Mouse (Mus musculus): Measurements from ENCODE around the gene Rassf10. TPM values are rescaled to one million over a fixed set of nuclear protein-coding genes. Genes with fewer than 3 reads are reported as not detected.
A peak's percentile ranks its signal among the peaks of the same experiment; 100 is the strongest.

Rassf10 gene
- total and polyA plus RNA-seq, 2 experiments from 2014 or later = 0.23 to 2.8 TPM

DNA sequence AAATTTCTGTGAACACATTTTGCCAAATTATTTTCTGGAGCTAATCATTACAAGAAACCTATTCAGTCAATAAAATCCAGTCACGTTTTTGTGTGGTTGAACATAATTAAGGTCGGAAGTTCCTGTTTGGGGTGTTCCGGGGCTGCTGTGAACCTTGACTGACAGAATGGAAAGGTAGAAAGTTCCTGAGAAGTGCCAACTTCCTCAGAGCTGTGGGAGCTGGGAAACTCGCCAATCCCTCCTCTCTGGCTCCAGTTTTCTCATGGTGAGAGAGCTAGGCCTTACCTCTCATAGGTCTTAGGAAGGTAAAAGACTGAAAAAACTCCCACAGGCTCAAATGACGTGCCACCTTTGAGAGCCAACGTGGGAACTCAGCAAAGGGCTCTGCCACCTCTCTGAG lies 7.1 kb upstream of the Rassf10 start:
- Histone ChIP-seq H3K4me1 (ENCODE audit: control insufficient read depth, insufficient read depth) (no peaks in the 10 kb centered on the region), H3K9ac (replicated peaks; ENCODE audit: low read depth, low read length) (no peak overlapping the region), H3K4me2 (ENCODE audit: low read depth, low read length) (no peak overlapping the region), H3K4me3 (ENCODE audit: low read depth, low read length) (no peak overlapping the region), H3K27ac (ENCODE audit: low read depth) (no peak overlapping the region), H3K27me3 (ENCODE audit: control insufficient read depth, insufficient read depth, low read length) (no peaks in the 10 kb centered on the region), H3K36me3 (replicated peaks; ENCODE audit: control insufficient read depth, insufficient read depth, low read length) (no peaks in the 10 kb centered on the region), H3K9me3 (replicated peaks; ENCODE audit: control insufficient read depth, low read length) (no peaks in the 10 kb centered on the region)
- TF ChIP-seq EP300 (IDR thresholded peaks at IDR 0.05; ENCODE audit: low read depth) (no peak), CTCF (IDR thresholded peaks at IDR 0.05; ENCODE audit: low read depth) (no peak)
- WGBS = 51% methylated on average over 6 of the region's 6 CpGs
- DNase-seq (ENCODE audit: low spot score) = no peak
- ATAC-seq (ENCODE audit: insufficient read depth, low read depth) = no peak

DNA sequence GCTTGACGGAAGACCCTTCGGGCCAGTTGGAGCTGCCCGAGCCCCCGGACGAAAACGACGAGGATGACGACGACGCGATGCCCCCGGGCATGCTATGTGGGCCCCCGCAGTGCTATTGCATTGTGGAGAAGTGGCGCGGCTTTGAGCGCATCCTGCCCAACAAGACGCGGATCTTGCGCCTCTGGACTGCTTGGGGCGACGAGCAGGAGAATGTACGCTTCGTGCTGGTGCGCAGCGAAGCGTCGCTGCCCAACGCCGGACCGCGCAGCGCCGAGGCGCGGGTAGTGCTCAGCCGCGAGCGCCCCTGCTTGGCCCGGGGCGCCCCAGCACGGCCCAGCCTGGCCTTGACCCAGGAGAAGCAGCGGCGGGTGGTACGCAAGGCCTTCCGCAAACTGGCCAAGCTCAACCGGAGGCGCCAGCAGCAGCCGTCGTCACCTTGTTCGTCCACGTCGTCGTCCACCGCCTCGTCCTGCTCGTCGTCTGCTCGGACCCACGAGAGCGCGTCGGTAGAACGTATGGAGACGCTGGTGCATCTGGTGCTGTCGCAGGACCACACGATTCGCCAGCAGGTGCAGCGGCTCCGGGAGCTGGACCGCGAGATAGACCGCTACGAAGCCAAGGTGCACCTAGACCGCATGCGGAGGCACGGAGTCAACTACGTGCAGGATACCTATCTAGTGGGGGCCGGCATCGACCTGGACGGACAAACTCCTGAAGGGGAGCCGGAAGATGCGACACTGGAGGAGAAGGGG lies 765 bp downstream of the Rassf10 start:
- Histone ChIP-seq H3K9ac (replicated peaks; ENCODE audit: low read depth, low read length) (peak overlapping the region; percentile 31), H3K9me3 (replicated peaks; ENCODE audit: control insufficient read depth, low read length) (no peaks in the 10 kb centered on the region), H3K27me3 (ENCODE audit: control insufficient read depth, insufficient read depth, low read length) (peaks cover 27% of the 10 kb centered on the region), H3K27ac (ENCODE audit: low read depth) (no peak overlapping the region), H3K36me3 (replicated peaks; ENCODE audit: control insufficient read depth, insufficient read depth, low read length) (no peaks in the 10 kb centered on the region), H3K4me2 (ENCODE audit: low read depth, low read length) (peak overlapping the region; percentile 74), H3K4me3 (ENCODE audit: low read depth, low read length) (peak overlapping the region; percentile 52), H3K4me1 (ENCODE audit: control insufficient read depth, insufficient read depth) (peaks cover 8% of the 10 kb centered on the region; the same call in 1 of the 2 replicates)
- no peak for DNase-seq (ENCODE audit: low spot score)
- peak; percentile 24; the same call in 1 of the 2 replicates for ATAC-seq (ENCODE audit: insufficient read depth, low read depth)
- under 1% methylated on average over 79 of the region's 82 CpGs for WGBS
- TF ChIP-seq EP300 (IDR thresholded peaks at IDR 0.05; ENCODE audit: low read depth) = no peak
- no peak for TF ChIP-seq CTCF (IDR thresholded peaks at IDR 0.05; ENCODE audit: low read depth)

- 9% methylated on average over 40 of the region's 40 CpGs for WGBS
- H3K27me3 ChIP-seq (ENCODE audit: control insufficient read depth, insufficient read depth, low read length) = peaks cover 27% of the 10 kb centered on the region
- H3K4me3 ChIP-seq (ENCODE audit: low read depth, low read length) = peak overlapping the region; percentile 52
- peak overlapping the region; percentile 31; the same call in 1 of the 2 replicates for H3K9ac ChIP-seq (replicated peaks; ENCODE audit: low read depth, low read length)
- no peaks in the 10 kb centered on the region for H3K36me3 ChIP-seq (replicated peaks; ENCODE audit: control insufficient read depth, insufficient read depth, low read length)
- TF ChIP-seq EP300 (IDR thresholded peaks at IDR 0.05; ENCODE audit: low read depth) = no peak
- TF ChIP-seq CTCF (IDR thresholded peaks at IDR 0.05; ENCODE audit: low read depth) = peak; percentile 19; the same call in 1 of the 2 replicates
- no peak overlapping the region for H3K27ac ChIP-seq (ENCODE audit: low read depth)
- no peaks in the 10 kb centered on the region for H3K9me3 ChIP-seq (replicated peaks; ENCODE audit: control insufficient read depth, low read length)
- DNase-seq (ENCODE audit: low spot score) (no peak), ATAC-seq (ENCODE audit: insufficient read depth, low read depth) (no peak)
- H3K4me1 ChIP-seq (ENCODE audit: control insufficient read depth, insufficient read depth) = peaks cover 8% of the 10 kb centered on the region; the same call in 1 of the 2 replicates
- peak overlapping the region; percentile 74 for H3K4me2 ChIP-seq (ENCODE audit: low read depth, low read length)
Measured at GRCm38 (mm10) chr7:112955103-112955827, 1.5 kb downstream of the Rassf10 start.

GRCm38 (mm10) chr7:112955955-112956354 lies 2.2 kb downstream of the Rassf10 start:
- TF ChIP-seq EP300 (IDR thresholded peaks at IDR 0.05; ENCODE audit: low read depth) (no peak), CTCF (IDR thresholded peaks at IDR 0.05; ENCODE audit: low read depth) (0 out of 2 replicates have a peak, but pooled peaks have one; percentile 15)
- H3K27me3 ChIP-seq (ENCODE audit: control insufficient read depth, insufficient read depth, low read length) = peaks cover 27% of the 10 kb centered on the region

GRCm38 (mm10) chr7:112956961-112957360 lies 3.2 kb downstream of the Rassf10 start:
- Histone ChIP-seq H3K27me3 (ENCODE audit: control insufficient read depth, insufficient read depth, low read length) (peaks cover 27% of the 10 kb centered on the region), H3K36me3 (replicated peaks; ENCODE audit: control insufficient read depth, insufficient read depth, low read length) (no peaks in the 10 kb centered on the region), H3K9me3 (replicated peaks; ENCODE audit: control insufficient read depth, low read length) (no peaks in the 10 kb centered on the region), H3K9ac (replicated peaks; ENCODE audit: low read depth, low read length) (no peak overlapping the region), H3K4me3 (ENCODE audit: low read depth, low read length) (no peak overlapping the region), H3K4me1 (ENCODE audit: control insufficient read depth, insufficient read depth) (peaks cover 8% of the 10 kb centered on the region; the same call in 1 of the 2 replicates), H3K27ac (ENCODE audit: low read depth) (no peak overlapping the region), H3K4me2 (ENCODE audit: low read depth, low read length) (0 out of 2 replicates have a peak overlapping the region, but pooled peaks have one; percentile 0)
- TF ChIP-seq EP300 (IDR thresholded peaks at IDR 0.05; ENCODE audit: low read depth) = no peak
- no peak for TF ChIP-seq CTCF (IDR thresholded peaks at IDR 0.05; ENCODE audit: low read depth)
- ATAC-seq (ENCODE audit: insufficient read depth, low read depth) (no peak), DNase-seq (ENCODE audit: low spot score) (peak; percentile 36)
- WGBS = 41% methylated on average over 7 of the region's 7 CpGs

More at GRCm38 (mm10) chr7:112955955-112956354, 2.2 kb downstream of the Rassf10 start:
- Histone ChIP-seq H3K9me3 (replicated peaks; ENCODE audit: control insufficient read depth, low read length) (no peaks in the 10 kb centered on the region), H3K27ac (ENCODE audit: low read depth) (no peak overlapping the region), H3K4me3 (ENCODE audit: low read depth, low read length) (peak overlapping the region; percentile 52), H3K4me1 (ENCODE audit: control insufficient read depth, insufficient read depth) (peaks cover 8% of the 10 kb centered on the region; the same call in 1 of the 2 replicates), H3K9ac (replicated peaks; ENCODE audit: low read depth, low read length) (no peak overlapping the region), H3K4me2 (ENCODE audit: low read depth, low read length) (0 out of 2 replicates have a peak overlapping the region, but pooled peaks have one; percentile 0), H3K36me3 (replicated peaks; ENCODE audit: control insufficient read depth, insufficient read depth, low read length) (no peaks in the 10 kb centered on the region)
- ATAC-seq (ENCODE audit: insufficient read depth, low read depth) (no peak), DNase-seq (ENCODE audit: low spot score) (no peak)
- WGBS = 44% methylated on average over 3 of the region's 3 CpGs

Data from heart, postnatal 0 days (tissue).